Mouse (Mus musculus) forelimb bud, embryonic 11.5 days (tissue): ENCODE data around the gene Trmt112.
"Not testable (repeated sequence)": the region's sequence is repeated elsewhere in the genome, so short reads cannot be mapped to it uniquely, and the experiment has no call there.

Experiments
- DNase-seq: peaks from one replicate; pipeline ENCODE4 v3.0.0-alpha.2; 2012; ENCODE audit warnings: low read depth, low spot score

Gene Trmt112

DNA sequence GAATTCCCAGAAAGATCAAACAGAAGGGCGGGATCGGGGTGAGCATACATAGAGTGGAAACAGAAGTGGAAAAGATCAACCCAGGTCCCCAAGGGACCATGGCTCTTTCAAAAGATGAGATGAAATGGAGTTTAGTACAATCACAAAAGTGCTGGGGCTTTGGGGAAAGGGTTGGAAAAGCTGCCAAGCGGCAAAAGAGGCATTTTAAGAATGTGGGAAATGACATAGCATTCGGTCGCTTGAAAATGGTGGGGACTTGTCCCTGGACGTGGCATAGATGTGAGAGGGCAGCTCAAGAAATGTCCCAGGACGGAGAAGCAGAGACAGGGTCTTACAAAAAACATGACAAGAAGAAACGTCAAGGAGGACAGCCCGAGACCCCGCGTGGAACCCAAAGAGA, 477 bp upstream of the Trmt112 start:
- DNase-seq = no peak

DNA sequence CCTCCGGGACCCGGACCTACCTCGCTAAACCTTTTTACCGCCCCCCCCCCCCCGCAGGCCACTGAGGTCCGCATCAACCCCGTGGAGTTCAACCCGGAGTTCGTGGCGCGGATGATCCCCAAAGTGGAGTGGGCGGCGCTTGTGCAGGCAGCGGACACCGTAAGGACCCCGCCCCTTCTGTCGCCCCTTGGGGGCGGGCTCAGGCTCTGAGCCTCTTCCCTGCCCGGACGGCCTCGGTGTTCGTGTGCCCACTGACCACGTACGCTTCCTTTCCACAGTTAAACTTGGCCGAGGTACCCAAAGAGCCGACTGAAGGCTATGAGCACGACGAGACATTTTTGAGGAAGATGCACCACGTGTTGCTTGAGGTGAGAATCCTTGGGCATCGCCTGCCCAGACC, 808 bp downstream of the Trmt112 start:
- not testable (repeated sequence) for DNase-seq

DNA sequence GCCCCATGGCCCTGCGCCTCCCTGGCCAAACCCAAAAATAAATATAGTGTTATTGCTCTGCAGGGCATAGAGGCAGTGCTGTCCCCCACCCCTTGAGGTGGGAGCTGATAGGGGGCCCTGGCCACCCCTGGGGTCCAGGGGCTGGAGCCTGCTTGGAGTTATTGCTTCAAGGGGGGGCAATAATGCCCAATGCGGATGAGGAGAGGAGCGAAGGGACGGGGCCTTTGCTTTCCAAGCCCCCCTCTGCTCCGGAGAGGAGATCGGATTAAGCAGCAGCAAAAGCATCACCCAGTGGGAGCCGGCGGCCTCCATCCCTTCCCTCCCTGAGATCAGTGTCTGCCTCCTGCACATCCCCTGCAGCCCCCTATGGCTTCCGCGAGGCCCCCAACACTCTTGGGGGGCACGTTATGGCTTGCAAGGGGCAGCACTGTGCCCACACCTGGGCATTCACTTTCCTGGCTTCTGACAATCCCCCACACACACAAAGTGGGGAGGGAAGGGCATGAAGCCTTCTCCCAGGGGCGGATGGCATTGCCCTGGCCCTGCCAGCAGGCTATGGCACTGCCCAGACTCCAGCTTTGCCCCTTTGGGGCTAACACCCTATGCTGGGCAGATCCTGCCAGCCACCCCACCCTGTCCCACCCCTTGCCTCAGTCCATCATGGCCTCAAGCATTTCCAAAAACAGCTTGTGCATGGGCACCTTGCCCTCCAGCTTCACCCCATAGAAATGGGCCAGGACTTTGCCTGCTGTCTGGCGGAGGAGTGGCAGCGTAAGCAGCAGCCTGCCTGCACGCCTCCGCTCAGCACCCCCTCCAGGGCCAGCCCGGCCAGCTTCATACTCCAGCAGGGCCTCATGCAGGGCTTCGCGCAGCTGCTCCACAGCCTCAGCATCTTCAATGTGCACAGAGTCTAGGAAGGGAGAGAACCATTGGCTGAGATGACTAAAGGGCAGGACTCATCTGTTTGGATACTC, 1.9 kb downstream of the Trmt112 start:
- DNase-seq = no peak

DNA sequence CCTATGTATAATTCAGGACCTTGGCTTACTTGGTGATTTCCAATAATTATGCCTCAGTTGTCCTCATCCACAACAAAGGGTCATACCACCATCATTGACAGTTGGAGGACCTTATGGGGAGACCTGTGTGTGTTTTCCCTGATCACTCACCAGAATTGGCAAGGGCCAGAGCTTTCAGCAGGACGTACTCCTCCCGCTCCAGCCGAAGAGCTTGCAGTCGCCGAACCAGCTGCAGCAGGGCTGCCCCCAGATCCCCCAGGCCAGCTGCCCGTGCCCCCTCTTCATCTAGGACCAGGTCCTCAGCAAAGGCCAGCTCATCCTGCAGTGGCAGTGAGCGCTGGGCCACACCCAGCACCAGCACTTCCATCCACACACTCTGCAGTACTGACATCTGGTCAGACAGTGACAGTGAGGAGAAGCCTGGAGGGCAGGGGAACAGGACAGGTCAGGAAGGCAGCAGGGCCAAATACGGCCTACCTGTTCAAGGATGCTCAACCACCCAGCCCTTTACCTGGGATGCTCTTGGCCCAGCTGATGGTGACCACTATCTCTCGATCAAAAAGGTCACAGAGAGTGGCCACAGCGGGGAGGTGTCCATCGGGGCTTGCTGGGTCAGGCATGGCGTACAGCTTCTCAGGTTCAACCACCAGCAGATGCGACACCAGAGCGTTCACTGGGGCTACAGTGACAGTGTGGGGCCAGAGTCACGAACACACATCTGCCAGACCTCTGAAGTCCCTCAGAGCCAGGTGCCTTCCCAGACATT, 2.9 kb downstream of the Trmt112 start:
- DNase-seq = no peak

DNA sequence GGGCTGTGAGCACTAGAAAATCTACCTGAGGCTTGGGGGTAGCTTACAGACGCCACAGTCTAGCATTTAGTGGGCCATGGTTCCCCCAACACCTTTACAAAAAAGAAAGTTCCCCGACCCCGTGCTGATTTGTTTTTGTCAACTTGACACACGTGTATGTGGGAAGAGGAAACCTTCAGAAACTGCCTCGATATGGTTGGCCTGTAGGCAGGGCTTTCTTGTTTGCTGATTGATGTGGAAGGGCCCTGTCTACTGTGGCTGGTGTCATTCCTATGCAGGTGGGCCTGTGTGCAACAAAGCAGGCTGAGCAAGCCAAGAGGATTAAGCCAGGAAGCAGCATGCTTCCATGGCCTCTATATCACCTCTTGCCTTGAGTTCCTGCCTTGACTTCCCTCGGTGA, 3.5 kb downstream of the Trmt112 start:
- no peak for DNase-seq

DNA sequence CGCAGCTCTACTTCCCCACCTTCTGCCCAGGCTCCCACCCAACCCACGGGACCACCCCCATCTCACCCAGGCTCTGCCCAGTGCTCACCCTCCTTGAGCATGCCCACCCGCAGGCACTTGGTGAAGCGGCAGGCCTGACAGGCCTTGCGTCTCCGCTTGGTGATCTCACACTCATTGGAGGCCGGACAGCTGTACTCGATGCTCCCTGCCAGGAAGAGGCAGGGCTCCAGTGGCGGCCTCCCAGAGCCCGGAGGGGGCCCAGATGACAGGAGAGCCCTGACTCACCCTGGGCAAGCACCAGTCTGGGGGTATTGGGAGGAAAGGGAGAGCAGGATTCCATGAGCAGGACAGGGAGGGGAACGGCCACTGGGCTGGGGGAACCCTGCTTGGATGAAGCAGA, 4.5 kb downstream of the Trmt112 start:
- no peak for DNase-seq

DNA sequence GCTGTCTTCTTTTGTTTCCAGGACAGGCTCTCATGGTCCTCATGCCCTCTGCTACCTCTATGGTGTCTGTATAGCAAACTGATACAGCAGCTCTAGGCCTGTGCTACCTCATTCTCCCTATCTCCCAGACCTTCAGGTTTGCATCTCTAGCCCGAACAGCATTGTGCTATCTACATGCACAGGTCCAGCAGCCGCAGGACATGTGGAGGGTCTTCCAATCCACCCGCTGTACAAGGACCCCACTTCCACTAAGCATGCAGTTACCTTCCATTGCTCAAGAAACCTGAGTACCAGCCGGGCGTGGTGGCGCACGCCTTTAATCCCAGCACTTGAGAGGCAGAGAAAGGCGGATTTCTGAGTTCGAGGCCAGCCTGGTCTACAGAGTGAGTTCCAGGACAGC, 5.0 kb downstream of the Trmt112 start:
- no peak for DNase-seq

DNA sequence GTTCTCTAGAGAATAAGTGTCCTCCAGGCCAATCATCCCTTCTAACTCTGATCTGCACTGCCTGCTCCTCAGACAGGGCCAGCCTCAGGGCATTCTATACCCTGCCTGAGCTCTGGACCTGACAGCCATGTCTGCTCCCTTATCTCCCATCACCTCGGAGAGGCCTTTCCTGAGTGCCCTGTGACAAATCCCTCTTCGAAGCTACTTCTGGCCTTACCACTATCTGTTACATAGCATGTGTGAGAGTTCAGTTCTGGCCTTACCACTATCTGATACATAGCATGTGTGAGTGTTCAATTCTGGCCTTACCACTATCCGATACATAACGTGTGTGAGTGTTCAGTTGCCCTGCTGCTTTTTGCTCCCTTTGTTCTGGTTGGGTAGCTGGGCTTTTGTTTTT, 5.8 kb downstream of the Trmt112 start:
- no peak for DNase-seq

DNA sequence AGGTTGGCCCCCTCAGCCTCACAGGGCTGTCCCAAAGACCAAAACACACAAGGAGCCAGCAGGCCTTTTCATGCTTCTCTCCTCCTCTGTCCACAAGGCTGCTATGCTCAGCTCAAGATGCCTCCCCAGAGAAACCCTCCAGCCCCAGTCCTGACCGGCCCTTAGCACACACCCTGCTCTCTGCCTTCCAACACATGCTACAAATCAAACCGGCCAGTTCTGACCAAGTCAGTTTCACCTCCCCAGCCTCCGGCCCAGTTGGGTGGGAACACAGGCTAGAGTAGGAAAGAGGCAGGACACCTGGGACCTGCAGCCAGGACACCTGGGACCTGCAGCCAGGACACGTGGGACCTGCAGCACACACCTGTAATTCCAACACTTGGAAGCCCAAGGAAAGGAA, 7.0 kb downstream of the Trmt112 start:
- DNase-seq = no peak

DNA sequence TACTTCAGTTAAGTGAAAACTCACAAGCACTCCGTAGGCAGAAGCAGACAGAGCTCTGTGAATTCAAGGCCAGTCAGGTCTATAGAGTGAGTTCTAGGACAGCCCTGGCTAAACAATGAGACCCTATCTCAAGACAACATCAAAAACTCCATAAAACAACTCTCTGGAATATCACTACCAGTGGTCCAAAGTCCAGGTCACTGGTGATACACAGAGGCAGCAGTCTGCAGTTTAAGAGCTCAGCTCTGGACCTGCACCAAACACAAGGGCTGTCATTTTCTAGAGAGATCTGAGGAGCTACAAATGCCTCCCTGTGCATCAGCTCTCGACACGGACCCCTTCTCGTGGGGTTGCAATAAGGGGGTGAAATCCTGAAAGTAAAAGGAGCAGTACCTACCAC, 8.8 kb downstream of the Trmt112 start:
- DNase-seq = no peak

DNA sequence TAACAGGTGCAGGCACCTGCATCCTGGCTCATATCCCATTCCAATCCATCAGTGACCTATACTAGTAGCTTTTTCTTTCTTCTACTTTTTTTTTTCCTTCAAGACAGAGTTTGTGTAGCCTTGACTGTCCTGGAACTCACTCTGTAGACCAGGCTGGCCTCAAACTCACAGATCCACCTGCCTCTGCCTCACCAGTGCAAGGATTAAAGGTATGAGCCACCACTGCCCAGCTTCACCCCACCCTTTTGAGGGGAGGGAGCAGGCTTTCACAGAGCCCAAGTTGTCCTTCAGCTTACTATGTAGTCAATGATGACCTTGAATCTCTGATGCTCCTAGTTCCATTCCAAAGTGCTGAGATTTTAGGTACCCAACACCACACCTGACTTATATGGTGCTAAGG, 9.9 kb downstream of the Trmt112 start:
- DNase-seq = no peak

DNA sequence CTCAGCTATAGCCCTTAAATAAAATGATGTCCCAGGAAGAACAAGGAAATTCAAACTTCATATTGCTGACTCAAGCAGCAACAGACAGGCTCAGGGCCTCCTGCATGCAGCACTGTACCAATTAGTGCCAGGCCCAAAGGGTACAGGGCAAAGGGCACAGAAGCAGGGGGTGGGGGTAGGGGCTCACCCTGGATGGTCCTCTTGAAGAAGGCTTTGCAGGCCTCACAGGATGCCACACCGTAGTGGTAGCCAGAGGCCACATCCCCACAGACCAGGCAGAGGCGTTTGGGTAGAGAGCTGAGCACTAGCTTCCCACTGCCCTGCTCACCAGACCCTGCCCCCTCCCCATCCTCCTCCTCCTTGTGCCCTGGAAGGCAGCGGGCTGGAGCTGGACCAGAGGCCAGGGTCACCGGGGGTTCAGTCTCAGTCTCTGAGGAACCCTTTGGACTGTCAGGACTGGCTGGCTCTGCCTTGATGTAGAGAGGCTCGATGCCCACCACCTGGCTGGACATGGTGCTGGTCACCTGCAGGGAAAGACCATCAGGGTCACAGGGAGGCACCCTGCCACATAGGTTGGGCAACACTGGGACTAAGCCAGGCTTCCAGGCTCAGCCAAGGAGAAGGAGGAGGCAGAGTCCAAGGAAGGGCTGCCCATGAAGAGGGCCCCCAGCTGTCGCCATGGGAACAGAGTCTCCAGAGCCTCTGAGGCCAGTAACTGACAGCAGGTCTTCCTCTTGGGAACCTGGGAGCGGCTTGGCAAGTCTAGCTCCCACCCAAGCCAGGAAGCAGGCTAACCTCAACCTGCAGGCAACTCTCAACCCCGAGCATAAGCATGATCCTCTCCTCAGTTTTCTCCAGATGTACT, 10.6 kb downstream of the Trmt112 start:
- DNase-seq = no peak

DNA sequence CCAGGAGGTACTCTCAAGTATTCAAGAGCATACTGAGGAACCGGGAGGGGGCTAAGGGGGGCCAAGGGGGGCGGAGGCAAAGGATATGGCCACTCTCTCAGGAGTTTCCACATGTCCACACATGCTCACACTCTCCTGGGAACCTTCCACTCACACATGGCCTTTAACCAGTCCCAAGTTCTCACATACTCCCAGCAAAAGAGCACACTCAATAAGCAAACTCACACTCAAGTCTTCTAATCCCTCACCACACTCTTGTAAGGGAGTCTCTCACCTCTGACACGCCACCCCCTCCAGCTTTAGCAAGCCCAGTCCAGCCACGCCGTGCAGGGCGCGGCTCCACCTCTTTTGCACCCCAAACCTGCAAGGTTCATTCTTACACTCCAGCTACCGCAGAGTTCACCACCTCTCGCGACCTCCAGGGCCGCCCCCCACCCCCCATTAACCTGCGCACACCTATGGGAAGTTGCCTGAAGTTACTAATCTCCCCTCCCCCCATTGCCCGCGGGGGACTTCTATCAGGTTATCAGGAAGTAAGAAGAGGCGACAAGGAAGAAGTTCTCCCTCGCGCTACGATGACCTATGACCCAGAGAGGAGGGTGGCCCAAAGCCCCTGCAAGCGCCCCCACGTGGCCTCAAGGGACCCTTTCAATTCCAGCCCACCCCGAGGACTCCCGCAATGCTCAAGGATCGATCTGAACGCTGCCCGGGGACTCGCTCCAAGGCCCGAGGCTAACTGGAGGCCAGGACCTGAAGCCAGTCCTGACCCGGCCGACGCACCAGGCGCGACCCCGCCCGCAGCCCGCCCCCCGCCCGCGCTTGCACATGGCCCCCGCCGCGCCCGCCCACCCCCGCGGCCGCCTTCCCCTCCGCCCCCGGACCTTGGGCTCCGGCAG, 11.5 kb downstream of the Trmt112 start:
- DNase-seq = no peak

DNA sequence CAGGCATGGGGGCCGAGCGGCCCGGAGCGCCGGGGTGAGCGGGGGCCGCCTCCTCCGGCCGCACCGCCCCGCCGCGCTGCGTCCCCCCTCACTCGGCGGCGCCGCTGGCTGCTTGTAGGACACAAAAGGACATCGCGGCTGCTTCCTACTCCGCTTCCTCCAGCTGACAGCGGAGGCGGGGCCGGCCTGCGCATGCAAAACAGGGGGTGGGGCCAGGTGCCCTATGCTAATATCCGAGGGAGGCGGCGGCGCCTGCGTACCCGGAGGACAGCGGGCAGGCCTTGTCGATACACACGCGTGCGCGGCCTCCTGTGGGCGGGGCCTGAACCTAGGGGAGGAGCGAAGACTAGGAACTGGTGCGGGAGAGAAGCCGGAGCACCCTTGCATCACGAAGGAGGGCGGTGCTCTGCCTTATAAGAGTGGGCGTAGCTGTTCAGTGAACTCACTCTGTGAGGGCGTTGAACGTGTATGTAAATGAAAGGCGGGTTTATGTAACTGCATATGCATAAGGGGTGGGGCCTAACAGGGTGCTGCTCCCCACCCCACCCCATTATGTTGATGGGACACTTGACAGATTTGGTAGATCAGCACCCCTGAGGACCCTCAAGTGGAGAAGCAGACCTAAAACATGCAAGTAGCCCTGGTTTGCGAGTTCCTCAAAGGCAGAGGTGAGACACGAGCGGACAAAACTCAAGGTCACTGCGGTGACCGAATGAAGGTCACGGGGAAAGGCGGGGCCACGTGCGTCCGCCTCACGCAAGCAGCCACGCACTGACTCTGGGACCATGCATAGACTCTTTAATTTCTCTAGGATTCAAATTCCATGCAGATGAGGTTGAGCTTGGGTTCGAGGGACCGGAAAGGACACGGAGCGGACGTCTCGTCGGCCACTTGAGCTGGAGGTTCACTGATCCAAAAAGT, 12.4 kb downstream of the Trmt112 start, which contains the start of gene Esrra:
TSS of gene Esrra (minus strand) at position 167 of the 921 bp plus-strand sequence.
- peak; percentile 99 for DNase-seq

DNA sequence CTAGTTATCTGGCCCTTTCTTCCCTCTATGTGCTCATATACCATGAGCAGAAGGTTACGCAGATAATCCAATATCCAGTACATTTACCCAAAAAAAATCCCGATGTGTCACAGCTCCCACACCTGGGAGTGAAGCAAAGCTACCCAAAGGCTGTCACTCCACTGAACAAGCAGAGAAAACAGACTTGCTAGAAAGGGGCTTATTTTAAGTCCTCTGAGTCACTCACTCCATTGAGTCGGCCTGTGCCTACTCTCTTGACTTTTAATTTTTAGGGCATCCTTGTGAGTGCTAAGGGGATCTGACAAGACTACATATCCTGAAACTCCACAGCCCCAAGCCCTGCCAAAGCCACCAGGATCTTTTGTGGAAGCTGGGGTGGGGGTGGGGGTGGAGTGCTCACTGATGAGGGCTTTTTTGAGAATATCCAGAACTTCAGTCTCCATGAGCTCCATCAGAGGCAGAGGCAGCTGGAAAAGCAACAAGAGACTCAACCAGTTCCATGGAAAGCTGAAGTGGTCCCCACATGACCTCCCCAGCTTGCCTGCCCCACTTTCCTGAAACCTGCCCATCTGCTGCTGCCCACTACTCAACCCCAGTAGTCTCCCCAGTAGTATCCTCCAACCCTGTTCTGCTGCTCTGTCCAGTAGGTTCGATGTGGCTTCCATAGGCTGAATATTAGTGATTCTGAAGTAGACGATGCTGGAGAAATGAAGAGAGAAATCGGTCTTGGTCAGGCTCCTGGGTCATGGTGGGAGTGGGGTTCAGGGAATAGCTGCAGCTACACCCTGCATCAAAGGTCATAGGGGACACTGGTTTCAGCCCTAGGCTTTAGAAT, 13.6 kb downstream of the Trmt112 start:
- DNase-seq = no peak

DNA sequence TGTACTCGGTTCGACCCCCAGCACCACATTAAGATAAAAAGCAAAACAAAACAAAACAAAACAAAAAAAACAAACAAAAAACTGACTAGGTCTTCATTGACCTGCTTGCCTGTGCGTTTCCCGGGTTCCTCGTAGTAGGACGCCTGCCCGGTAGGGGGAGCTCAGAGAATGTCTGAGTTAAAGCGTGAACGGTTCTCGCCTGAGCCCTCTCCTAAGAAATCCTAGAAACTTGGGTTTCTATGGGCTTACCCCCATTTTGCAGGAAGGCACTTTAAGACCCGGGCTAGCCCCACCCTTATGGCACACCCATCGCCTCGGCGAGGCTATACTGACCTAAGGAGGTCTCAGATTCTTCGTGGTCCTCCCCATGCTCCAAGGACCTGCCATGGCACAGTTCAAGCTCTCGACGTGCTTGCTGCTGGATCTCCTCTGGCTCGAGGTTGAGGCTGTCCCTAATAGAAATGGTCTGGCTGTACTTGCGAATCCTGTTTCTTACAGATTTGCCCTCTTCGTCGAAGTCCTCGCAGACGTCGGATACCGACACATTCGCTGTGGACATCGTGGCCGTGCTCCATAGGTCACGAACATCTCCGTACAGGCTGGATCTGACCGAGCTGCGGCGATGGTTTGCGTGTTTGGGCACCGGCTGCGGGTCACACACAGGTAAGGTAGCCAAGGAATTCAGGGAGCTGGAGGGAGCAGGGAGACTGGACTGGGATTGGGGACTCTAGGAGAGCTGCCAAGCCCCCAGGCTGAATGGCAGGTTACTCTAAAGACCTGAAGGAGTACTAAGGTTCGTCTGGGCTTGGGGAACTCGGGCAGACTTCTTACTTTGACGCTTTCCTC, 15.2 kb downstream of the Trmt112 start:
- DNase-seq = peak; percentile 68

DNA sequence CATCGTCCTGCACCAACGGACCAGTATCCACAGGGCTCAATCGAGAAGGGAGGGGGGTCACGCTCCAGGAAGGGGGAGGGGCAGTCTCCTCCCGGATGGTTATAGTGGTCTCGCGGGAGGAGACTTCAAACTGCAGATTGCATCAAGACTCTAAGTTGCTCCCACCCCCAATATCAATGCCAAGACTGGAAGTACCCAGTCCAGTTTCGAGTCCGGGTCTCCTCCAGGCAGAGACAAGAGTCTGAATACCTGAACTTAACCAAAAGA, 15.7 kb downstream of the Trmt112 start, which contains the start of gene Catsperz:
TSS of gene Catsperz (minus strand) at position 74 of the 267 bp plus-strand sequence.
- DNase-seq = no peak
